Mouse (Mus musculus) inflammation-experienced regulatory T-cells, adult 6 months (primary cell): ENCODE data around the gene Sbf2. TPM values are rescaled to one million over a fixed set of nuclear protein-coding genes. Genes with fewer than 3 reads are reported as not detected.
A peak's percentile ranks its signal among the peaks of the same experiment; 100 is the strongest.
"Not testable (repeated sequence)": the region's sequence is repeated elsewhere in the genome, so short reads cannot be mapped to it uniquely, and the experiment has no call there.

Source experiments
- ATAC-seq: one replicate; pipeline ENCODE4 v1.8.0; 2017
- polyA plus RNA-seq, 3 experiments: library from polyadenylated mRNA; unstranded; fragments of 100-300 nt; shearing (Covaris generic); gene quantifications; one replicate each; pipeline ENCODE4 v1.2.1; 2017

Sbf2 gene
- polyA plus RNA-seq, result 1 to 10 TPM in 2 of 3 experiments, under 1 TPM in 1; 0.40 to 2.9 (median 2.1) TPM

DNA sequence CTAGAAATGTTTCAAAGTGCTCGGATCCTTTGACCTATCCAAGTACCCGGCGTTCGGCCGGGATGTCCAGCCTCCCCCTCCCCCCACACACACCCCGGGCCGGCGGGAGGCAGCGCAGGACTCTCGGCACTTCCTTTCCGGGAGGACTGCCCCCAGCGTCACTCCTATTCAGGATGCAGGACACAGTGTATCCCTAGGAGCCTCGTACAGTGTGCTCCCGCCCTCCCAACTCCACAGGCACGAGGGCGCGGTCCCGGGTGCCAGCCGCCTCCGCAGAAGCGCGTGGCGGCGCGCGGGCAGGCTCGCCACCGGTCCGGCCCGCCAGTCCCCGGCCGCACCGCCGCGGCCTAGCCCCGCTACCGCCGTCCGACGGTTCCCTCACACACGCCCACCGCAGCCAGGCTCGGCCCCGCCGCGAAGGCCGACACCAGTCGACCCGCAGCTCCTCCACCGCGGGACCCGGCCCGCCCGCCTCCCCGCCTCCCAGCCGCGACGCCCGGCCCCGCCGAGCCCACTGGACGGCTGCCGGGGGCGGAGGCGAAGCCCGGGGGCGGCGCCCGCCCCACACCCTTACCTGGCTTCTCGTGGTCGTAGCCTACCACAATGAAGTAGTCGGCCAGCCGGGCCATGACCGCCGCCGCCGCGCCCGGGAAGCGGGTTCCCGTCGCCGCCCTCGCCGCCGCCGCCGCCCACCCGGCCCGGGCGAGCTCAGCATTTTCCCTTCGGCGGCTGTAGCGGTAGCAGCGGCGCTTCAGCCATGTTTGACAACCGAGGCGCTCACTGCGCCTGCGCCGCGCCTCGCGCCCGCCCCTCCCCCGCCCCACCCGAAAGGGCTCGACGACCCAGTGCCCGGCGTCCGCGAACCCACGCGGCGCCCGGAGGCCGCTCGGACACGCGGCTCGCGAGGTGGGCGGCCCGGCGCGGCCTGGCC, at the start of gene Sbf2:
Gene Sbf2 (minus strand): TSS at position 790 of the 931 bp plus-strand sequence.
- peak; percentile 47 for ATAC-seq

DNA sequence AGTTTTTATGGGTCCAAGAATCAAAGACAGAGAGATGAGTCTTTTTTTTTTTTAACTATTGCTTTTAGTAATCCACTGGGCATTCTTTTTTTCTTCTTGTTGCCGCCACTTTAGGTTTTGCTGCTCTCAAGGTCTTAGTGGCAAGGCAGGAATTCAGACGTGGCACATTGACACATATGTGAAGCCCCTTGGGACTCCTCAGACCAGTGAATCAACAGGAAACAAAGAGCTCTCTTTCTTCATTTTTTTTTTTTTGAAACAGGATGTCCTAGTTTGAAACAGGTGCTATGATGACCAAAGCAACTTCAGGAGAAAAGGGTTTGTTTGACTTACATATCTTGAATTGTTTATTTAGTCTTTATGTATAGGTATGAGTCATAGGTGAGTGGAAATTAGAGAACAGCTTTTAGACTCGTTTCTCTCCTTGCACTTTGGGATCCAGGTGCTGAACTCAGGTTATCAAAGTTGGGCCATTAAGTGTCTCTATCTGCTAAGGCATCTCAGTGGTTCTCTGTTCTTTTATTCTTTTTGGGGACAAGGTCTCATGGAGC, 43.7 kb upstream of the Sbf2 start:
- ATAC-seq, result no peak

DNA sequence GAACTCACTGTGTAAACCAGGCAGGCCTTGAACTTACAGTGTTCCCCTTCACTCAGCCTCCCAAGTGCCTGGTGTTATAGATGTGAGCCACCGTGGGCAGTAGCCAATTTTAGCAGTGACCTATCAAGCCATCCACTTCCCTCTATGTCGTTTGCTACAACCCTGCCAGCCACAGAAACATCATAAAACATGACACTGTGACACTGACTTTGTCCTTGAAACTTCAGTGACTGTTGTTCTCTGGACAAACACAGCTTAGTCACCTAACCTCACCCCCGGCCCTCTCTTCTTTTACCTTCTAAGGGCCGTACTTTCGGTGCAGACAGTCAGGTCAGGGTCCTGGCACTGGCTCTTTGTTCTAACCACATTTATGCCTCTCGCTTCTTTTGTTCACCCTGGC, 41.2 kb upstream of the Sbf2 start:
- ATAC-seq, result no peak

DNA sequence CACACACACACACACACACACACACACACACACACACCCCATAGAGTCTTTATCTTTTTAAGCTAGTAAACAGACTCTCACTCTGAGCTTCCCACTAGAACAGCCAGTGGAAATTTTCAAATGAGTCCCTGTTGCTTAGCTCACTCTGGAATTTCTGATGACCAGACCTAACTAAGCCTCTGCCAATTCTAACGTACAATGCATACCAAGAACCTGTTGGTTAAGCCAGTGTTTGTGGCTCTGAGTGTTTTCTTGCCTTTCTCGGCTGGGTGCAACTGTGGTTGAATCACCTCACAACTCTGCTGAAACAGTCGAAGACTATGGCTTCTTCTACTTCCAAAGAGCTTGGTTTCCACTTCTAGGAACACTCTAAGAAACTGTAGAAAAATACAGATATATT, 40.5 kb upstream of the Sbf2 start:
- ATAC-seq, result no peak

DNA sequence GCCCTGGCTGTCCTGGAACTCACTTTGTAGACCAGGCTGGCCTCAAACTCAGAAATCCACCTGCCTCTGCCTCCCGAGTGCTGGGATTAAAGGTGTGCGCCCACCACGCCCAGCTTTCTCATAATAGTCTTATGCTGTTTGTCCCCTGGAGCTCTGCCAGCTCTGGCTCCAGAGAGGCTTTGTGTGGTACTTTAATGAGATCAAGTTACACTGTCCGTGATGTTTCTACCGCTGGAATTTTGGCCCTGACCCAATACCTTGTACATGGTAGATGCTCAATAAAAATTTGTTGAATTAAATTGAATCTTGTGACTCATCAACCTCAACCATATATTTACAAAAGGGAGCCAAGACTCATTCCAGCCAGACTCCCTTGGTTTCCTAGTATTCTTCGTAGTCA, 36.4 kb upstream of the Sbf2 start:
- no peak for ATAC-seq

GRCm38 (mm10) chr7:110650491-110650890, 35.8 kb upstream of the Sbf2 start:
- ATAC-seq, result no peak

DNA sequence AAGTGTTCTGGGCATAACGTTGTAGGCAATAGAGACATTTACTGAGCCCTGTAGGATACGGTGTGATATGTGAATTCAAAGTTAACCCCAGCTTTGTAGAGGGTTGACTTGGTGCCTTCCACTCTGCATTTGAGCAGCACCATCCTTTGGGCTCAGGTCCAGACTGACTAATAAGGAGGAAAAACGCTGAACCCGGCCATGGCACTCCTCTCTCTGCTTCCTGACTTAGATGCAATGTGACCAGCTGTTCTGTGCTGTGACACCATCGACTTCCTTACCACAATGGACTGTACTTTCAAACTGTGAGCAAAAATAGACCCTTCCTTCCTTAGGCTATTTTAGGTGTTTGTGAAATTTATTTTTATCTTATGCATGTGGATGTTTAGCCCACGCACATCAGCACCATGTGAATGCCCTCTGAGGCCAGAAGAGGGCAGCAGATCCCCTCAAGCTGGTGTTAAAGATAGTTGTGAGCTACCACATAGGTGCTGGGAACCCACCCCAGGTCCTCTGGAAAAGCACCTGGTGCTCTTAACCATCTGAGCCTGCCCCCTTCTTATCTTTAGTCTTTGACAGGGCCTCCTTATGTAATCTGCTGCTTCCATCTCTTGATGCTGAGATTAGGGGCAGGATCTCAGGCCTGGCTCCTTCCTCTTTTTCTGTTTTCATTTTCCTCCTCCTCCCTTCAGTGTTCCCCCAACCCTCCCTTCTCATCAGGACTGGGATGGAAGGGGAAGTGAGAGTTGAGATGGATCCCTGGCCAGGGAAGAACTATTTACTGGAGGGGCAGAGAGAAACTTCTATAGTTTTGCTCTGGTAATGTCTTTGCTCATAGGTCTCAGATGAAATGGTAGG, 34.6 kb upstream of the Sbf2 start:
- ATAC-seq, result no peak

DNA sequence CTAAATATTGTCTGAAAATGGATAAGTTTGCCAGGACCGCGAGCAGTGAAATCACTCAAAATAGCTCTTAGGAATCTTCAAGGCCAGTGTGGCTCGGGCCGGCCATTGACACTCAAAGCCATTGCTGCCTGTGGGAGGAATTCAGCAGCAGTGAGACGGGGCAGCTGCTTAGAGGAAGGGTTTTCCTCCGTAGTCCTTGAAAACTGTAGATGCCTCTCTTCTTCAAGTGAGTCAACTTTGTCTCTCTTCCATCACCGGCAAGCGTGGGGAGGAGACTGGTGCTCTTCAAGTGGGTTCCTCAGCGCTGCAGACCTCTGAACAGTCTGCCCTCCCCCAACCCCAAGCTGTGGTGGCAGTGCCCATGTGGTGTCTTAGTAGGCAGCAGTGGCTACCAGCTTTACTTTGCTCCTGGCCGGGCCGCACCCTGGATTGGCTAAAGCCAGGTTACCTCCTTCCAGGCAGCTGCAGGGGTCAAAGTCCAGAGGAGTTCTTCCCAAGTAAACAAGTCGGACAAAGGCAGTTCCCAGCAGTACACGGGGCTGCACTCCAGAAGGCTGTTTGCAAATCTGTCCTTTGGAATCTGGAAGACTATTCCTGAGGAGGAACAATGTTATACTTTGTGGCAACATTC, 33.8 kb upstream of the Sbf2 start:
- ATAC-seq, result no peak

DNA sequence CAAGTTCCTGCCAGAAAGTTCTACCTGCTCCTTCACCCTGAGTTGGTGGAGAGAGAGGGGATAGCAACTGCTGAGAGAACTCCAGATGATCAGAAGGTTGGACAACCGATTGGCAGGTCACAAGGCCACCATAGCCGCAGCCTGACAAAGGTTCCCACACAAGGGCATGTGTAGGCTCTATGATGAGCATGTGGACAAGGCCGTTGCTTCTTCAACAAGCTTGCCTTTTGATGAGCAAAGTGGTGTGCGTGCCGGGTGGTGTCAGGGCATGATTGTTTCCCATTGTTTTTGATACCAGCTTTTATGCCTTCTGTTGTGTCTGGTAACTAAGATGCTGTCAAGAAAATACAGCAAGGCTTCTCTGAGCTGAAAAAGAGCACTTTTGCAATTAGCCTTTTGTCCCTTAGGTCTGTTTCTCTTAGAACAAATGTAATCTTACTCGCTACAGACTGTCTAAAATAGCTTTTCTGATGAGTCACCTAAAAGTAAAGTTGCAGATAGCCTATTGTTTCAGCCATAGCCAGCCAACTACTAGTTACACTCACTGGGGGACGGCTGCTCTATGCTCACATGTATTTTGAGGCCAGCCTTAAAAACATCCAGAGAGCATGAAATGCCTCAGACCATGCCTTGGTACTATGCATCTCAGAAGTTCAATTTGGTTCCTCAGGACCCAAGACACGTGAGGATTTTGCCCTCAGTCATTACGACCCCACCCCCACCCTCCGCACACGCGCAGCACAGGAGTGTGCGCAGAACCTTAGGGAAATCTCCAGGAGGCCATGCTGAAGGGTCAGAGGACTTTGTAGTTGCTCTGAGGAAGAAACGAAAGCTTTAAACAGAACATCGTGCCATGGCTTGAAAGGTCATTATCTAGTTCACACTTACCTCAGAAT, 33.1 kb upstream of the Sbf2 start:
- no peak for ATAC-seq

DNA sequence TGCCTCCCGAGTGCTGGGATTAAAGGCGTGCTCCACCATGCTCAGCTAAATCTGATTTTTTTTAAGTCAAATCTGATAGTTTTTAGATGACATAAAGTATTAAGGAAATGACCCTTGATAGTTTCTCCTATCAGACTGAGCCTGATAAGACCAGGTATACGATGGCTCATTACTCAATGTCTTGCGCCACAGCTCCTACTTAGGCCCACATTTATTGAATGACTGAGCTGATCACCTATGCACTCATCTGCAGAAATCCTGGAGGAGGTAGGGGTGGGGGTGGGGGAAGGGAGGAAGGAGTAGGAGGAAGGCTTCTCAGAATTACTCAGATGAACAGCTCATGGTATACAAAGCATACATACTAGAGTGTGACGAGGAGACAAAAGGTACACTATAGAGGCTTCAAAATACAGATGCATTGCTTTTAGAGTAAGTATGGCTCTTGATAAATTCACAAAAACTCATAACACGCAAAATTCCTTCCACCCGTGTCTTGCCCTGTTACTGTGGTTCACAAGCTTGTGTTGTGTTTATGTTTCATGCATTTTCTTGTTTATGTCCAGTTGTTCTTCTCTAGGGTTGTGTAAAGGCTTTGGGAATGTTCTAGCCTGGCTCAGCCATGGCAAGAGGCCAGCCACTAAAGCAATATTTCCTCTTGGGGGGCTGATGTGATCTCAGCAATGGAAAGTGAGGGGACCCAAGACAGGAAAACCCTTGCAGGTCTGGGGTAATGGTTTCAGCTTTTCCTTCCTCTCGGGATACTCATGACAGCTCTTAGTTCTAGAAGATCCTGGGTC, 32.1 kb upstream of the Sbf2 start:
- no peak for ATAC-seq

DNA sequence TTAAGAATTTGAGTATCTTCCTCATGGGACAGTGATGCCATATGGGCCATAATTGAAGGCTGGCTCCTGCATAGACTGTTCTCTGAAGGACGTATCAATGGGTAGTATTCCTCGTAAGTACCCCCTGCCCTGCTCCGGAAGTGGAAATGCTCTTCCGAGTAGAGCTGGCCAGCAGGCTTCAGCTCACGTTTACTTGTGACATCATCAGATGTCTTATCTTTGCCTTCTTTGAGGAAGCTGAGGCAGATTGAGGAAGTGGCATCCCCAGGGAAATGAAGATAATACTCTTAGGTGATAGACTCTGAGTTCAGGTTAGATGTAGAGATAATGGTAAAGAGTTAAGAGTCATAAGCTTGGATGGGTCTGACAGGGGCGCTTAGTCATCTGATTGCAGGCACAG, 31.1 kb upstream of the Sbf2 start:
- ATAC-seq, result no peak

GRCm38 (mm10) chr7:110645311-110645710, 30.6 kb upstream of the Sbf2 start:
- peak; percentile 50 for ATAC-seq

DNA sequence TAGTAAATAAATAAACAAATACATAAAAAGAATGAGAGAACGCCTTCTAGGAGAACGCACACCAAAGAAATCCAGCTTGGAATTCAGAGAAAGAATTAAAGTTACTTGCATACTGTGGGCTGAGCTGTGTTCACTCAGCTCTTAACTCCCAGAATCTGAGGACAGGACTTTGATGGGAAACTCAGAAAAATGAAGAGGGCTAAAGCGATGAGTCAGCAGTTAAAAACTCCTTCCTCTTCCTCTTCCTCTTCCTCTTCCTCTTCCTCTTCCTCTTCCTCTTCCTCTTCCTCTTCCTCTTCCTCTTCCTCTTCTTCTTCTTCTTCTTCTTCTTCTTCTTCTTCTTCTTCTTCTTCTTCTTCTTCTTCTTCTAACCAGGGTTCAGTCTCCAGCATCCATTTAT, 25.2 kb upstream of the Sbf2 start:
- not testable (repeated sequence) for ATAC-seq

DNA sequence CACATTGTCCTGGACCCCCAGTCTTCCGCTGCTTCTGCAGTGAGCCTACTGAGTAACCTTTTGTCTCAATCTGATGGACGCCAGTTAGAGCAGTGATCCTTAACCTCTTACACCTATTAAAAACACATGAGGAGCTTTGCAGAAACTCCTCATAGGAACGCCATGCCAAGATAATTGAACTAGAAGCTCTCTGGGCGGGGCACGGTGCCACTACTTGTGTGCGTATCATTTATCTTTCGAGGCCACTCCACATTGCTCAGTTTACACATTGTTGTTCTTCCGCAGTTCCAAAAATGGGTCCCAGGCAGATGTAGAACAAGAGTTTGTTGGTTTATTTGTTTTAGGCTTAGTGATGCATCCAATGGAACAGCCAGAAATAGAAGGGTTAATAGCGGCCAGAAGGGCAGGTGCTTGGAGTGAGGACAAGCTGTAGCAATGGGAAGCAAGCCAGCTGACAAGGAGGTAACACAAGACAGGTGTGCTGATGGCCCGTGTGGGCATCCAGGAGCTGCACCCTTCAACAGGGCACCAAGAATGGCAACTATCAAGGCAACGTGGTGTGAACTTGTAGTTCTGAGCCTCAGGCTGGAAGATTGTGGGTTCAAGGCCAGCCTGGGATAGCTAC, 24.7 kb upstream of the Sbf2 start:
- no peak for ATAC-seq

DNA sequence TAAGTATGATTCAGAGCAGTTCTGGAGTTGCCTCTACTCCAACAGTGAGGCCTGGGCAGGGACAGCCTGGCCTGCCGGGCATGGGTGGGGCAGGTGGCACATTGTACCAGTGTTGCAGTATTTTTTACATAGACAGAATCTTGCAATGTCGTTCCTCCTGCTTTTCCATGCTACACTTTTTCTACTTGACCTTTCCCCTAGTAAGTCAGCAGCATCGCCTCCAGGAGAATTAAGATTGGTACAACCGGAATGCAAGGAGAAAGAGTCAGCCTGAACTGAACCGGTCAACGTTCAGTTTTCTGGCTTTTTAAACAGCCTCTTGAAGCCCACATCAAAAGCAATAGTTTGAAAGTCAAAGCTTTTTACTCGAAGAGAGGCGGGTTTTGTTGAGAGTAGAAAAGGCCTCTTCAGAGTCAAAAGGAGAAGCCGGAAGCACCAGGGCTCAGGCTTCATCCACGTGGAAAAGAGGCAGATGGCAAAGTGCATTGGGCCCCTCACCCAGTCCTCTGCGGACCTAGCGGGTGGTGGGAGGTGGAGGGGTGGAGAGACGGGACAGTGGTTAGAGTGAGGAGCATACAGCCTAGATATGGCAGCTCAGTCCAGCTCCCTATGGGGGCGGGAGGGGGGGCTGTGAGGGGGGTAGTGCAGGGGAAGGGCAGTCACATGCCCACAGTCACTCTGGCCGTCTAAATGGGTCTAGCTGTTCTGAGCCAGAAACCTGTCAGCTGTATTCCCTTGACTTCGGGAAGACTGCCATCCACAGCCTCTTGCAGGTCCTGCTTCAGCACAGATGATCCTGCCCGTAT, 23.8 kb upstream of the Sbf2 start:
- no peak for ATAC-seq

GRCm38 (mm10) chr7:110636559-110636958, 21.8 kb upstream of the Sbf2 start:
- ATAC-seq, result no peak

DNA sequence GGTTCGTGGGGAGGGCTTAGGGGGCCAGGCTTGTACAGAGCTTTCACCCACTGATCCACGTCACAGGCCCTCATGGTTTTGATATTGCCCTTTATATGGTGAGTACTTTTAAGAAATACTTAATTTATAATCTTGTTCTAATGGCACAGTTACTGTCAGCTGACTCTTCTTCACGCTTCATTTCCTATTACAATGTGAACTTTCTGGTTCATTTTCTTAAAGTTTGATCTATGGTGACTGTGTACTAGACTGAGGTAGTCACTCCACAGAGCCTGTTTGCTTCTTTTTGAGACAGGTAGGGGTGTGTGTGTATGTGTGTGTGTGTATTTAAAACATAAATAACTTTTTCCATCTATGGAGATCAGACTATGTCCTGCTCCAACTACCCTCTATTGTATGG, 21.2 kb upstream of the Sbf2 start:
- no peak for ATAC-seq

- no peak for ATAC-seq
Measured at GRCm38 (mm10) chr7:110631136-110631888, 16.6 kb upstream of the Sbf2 start.
